In genomic region chr9:88424356-88424755, GRCm38 (mm10) we compare ENCODE assay signal across 30 mouse cellular contexts. TPM values are rescaled to one million over a fixed set of nuclear protein-coding genes. Genes with fewer than 3 reads are reported as not detected.
"Had no signal": no experiment of that assay in that cellular context is flagged by ENCODE, and none has a peak within 500 bp of the region (broad histone marks: within the 10 kb centered on the region; RNA-seq: fewer than 3 reads in every experiment).

No protein-coding gene starts in this region.

- H3K9me3 ChIP-seq: heart, embryonic 15.5 days; hindbrain, embryonic 13.5 days; hindbrain, embryonic 15.5 days; intestine, embryonic 15.5 days; limb, embryonic 10.5 days; limb, embryonic 12.5 days; liver, embryonic 13.5 days had no signal

- DNase-seq: gastrocnemius, postnatal 14 days; gastrocnemius, postnatal 36 days; heart, adult 11 months; heart, adult 2 months; heart, postnatal 14 days; heart, postnatal 36 days; kidney, adult 18-20 months; kidney, adult 8-10 months; kidney, postnatal 10 days; kidney, postnatal 25 days; kidney, postnatal 4 days; liver; liver, embryonic 13.5 days had no signal

- H3K27me3 ChIP-seq: heart, embryonic 13.5 days; heart, embryonic 15.5 days; hindbrain, embryonic 13.5 days; hindbrain, embryonic 15.5 days; intestine, embryonic 15.5 days; limb, embryonic 12.5 days; liver, embryonic 13.5 days had no signal

- H3K36me3 ChIP-seq: intestine, embryonic 15.5 days had no signal

- H3K4me1 ChIP-seq: hindbrain, embryonic 13.5 days; hindbrain, embryonic 15.5 days; intestine, embryonic 15.5 days; limb, embryonic 10.5 days; limb, embryonic 12.5 days; liver, embryonic 13.5 days had no signal

- H3K4me3 ChIP-seq: heart, adult 2 months; heart, embryonic 13.5 days; heart, embryonic 15.5 days; hindbrain, embryonic 13.5 days; hindbrain, embryonic 15.5 days; intestine, embryonic 15.5 days; layer of hippocampus, adult 2 months; left cerebral cortex, adult 2 months; limb, embryonic 10.5 days; limb, embryonic 12.5 days; liver, embryonic 13.5 days had no signal

- H3K27ac ChIP-seq: heart, adult 2 months; heart, embryonic 13.5 days; heart, embryonic 15.5 days; hindbrain, embryonic 13.5 days; hindbrain, embryonic 15.5 days; intestine, embryonic 15.5 days; layer of hippocampus, adult 2 months; left cerebral cortex, adult 2 months; limb, embryonic 10.5 days; limb, embryonic 12.5 days; liver, embryonic 13.5 days had no signal

- H3K4me2 ChIP-seq: heart, embryonic 11.5 days; heart, embryonic 13.5 days; heart, embryonic 15.5 days; hindbrain, embryonic 13.5 days; hindbrain, embryonic 15.5 days; intestine, embryonic 15.5 days; limb, embryonic 12.5 days; liver, embryonic 11.5 days; liver, embryonic 13.5 days had no signal

- H3K9ac ChIP-seq: heart, embryonic 13.5 days; heart, embryonic 15.5 days; hindbrain, embryonic 13.5 days; hindbrain, embryonic 15.5 days; intestine, embryonic 15.5 days; limb, embryonic 12.5 days; liver, embryonic 13.5 days had no signal

- ATAC-seq: inflammation-experienced regulatory T-cells, adult 6 months; intestine, embryonic 15.5 days; intestine, postnatal 0 days had no signal

RNA-seq across cellular contexts. Expression of gene Gm20537, which starts 32.1 kb away (rescaled TPM):
- total RNA-seq: gastrocnemius, adult 18-20 months; hematopoietic stem cell, adult 5-6 weeks; layer of hippocampus, adult 2 months; layer of hippocampus, postnatal 25 days had no signal
- polyA plus RNA-seq: gonadal fat pad, adult 2 months; heart, adult 2 months; hindbrain, embryonic 13.5 days; intestine, embryonic 15.5 days; intestine, postnatal 0 days; liver, embryonic 11.5 days; liver, embryonic 13.5 days had no signal
